Mouse (Mus musculus) stomach, postnatal 0 days (tissue): ENCODE results near the gene Camk2b.

Experiments used
- CTCF ChIP-seq: IDR thresholded peaks from 2 replicates; pipeline ENCODE4 v1.5.1; 2016; ENCODE audit warnings: antibody characterized with exemption, low read depth, mild to moderate bottlenecking, moderate library complexity
- EP300 ChIP-seq: optimal IDR thresholded peaks from 2 replicates; pipeline ENCODE3; 2016; ENCODE audit warnings: antibody characterized with exemption

- TF ChIP-seq EP300 (no peak), CTCF (peak; percentile 73)
Observed at GRCm38 (mm10) chr11:6026361-6026760, 39.8 kb downstream of the Camk2b start.
